Mouse (Mus musculus) limb, embryonic 13.5 days (tissue): ENCODE data around the gene Slc26a1. TPM values are rescaled to one million over a fixed set of nuclear protein-coding genes. Genes with fewer than 3 reads are reported as not detected.
"Not testable (repeated sequence)": the region's sequence is repeated elsewhere in the genome, so short reads cannot be mapped to it uniquely, and the experiment has no call there.

Source experiments
- ATAC-seq: fragments of 200-750 bp; cut with Nextera tagmentation; 2 replicates; pipeline ENCODE4 v1.8.0; 2017; ENCODE audit warnings: low read depth, moderate number of reproducible peaks, moderate TSS enrichment; ENCODE audit not compliant: low FRiP score
- H3K27ac ChIP-seq: fragments of 300-500 bp; sonication (generic); 2 replicates; pipeline ENCODE4 v1.5.1; 2015; ENCODE audit warnings: inconsistent platforms, mild to moderate bottlenecking, moderate library complexity
- H3K27me3 ChIP-seq: fragments of 300-500 bp; sonication (generic); 2 replicates; pipeline ENCODE4 v1.6.1; 2015; ENCODE audit warnings: mild to moderate bottlenecking, inconsistent platforms
- H3K36me3 ChIP-seq: fragments of 300-500 bp; sonication (generic); 2 replicates; pipeline ENCODE4 v1.6.1; 2015; ENCODE audit warnings: inconsistent platforms, mild to moderate bottlenecking, moderate library complexity
- H3K4me1 ChIP-seq: fragments of 300-500 bp; sonication (generic); 2 replicates; pipeline ENCODE4 v1.6.1; 2015; ENCODE audit warnings: inconsistent platforms
- H3K4me2 ChIP-seq: fragments of 300-500 bp; sonication (generic); replicated peaks from 2 replicates; pipeline ENCODE4 v1.6.1; 2015; ENCODE audit warnings: inconsistent platforms, mild to moderate bottlenecking, moderate library complexity
- H3K4me3 ChIP-seq: fragments of 300-500 bp; sonication (generic); 2 replicates; pipeline ENCODE4 v1.5.1; 2015; ENCODE audit warnings: moderate library complexity, mild to moderate bottlenecking, inconsistent platforms
- H3K9ac ChIP-seq: fragments of 300-500 bp; sonication (generic); 2 replicates; pipeline ENCODE4 v1.6.1; 2015; ENCODE audit warnings: mild to moderate bottlenecking, inconsistent platforms
- H3K9me3 ChIP-seq: fragments of 300-500 bp; sonication (generic); 2 replicates; pipeline ENCODE4 v1.6.1; 2016; ENCODE audit warnings: inconsistent platforms
- WGBS: fragments of 180-500 bp; shearing (Covaris S2); methylation state at CpG from one replicate; pipeline ENCODE4 v1.1.7; 2015; 5-methylcytosine and 5-hydroxymethylcytosine counted together
- polyA plus RNA-seq: library from polyadenylated mRNA; unstranded; fragments of >200 nt; fragmentation: Nextera tagmentation; extraction: Ambion mirVana; gene quantifications from 2 replicates; pipeline ENCODE4 v1.2.1, GENCODE M21; 2015

Slc26a1 gene
- polyA plus RNA-seq, 1 experiment from 2014 or later = 1.8 TPM

DNA sequence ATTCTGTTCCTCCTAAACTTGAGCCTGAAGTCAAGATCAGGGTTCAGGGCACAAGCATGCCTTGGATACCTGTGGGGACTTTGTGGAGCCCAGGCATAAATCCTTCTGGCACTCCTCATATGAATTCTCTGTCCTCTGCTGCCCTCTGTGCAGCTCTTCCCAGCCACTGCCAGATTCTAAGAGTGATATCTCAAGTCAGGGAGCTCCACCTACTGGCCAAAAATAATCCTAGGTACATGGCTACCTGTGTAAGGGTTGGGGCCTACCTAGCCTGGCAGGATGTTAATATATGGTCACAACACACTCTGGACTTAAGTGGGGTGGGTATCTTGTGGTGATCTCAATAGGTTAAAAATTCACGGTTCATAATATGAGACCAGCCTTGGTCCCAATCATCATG lies 23.5 kb downstream of the Slc26a1 start:
- Histone ChIP-seq H3K36me3 (peaks cover 92% of the 10 kb centered on the region), H3K4me2 (no peak overlapping the region), H3K4me1 (no peaks in the 10 kb centered on the region), H3K9ac (no peak overlapping the region), H3K4me3 (no peak overlapping the region), H3K9me3 (no peaks in the 10 kb centered on the region), H3K27ac (no peak overlapping the region), H3K27me3 (no peaks in the 10 kb centered on the region)
- 63% methylated on average over 1 of the region's 1 CpGs for WGBS
- peak; percentile 55; the same call in 1 of the 2 replicates for ATAC-seq

DNA sequence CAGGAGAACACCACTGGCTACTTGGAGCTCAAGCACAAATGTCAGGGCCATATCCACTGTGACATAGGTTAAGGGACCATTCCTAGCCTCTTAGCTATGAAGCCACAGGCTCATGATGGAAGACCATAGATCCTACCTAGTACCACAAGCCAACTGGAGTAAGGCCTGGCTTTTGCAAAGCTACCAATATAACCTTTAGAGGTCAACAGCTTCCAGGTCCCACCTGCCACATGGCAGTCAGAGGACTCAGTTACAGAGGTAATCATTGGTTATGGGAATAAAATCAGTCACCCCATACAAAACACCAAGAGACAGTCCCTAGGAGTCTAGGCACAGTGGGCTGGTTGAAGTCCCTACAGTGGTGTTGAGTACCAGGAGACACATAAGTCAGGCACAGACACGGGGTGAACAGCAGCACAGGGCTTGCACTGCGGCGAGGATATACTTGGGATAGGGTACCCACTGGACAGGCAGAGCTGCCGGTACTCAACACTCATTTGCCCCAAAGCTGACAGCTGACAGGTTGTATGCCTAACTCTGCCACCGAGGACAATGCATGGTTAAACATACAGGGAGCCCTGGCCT lies 24.1 kb downstream of the Slc26a1 start:
- 88% methylated on average over 5 of the region's 5 CpGs for WGBS

DNA sequence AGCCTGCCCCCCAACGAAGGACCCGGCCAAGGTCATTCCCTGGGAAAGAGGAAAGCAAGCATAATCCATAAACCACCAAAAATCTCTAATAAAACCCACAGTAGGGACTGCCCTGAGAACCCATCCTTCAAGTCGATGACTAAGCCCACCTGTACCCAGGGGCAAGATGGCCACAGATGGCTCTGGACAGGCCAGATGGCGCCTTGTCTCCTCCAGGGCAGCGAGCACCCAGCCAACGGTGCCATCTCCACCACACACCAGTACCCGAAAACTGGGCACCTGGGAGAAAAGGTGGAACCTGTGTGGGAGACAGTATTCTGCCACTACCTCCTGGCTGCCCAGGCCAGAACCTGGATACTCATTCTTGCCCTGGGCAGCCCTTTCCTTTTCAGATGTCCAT lies 25.0 kb downstream of the Slc26a1 start:
- H3K4me3 ChIP-seq = no peak overlapping the region
- H3K9me3 ChIP-seq = no peaks in the 10 kb centered on the region
- H3K9ac ChIP-seq = no peak overlapping the region
- H3K4me2 ChIP-seq = no peak overlapping the region
- H3K36me3 ChIP-seq = peaks cover 91% of the 10 kb centered on the region
- H3K27me3 ChIP-seq = no peaks in the 10 kb centered on the region
- ATAC-seq = no peak
- WGBS = 83% methylated on average over 7 of the region's 7 CpGs
- no peak overlapping the region for H3K27ac ChIP-seq
- H3K4me1 ChIP-seq = no peaks in the 10 kb centered on the region

More for the DNA sequence above, 24.1 kb downstream of the Slc26a1 start:
- Histone ChIP-seq H3K36me3 (peaks cover 92% of the 10 kb centered on the region), H3K9me3 (no peaks in the 10 kb centered on the region), H3K4me3 (no peak overlapping the region), H3K27me3 (no peaks in the 10 kb centered on the region), H3K4me2 (no peak overlapping the region), H3K27ac (no peak overlapping the region), H3K4me1 (no peaks in the 10 kb centered on the region), H3K9ac (no peak overlapping the region)
- no peak for ATAC-seq

DNA sequence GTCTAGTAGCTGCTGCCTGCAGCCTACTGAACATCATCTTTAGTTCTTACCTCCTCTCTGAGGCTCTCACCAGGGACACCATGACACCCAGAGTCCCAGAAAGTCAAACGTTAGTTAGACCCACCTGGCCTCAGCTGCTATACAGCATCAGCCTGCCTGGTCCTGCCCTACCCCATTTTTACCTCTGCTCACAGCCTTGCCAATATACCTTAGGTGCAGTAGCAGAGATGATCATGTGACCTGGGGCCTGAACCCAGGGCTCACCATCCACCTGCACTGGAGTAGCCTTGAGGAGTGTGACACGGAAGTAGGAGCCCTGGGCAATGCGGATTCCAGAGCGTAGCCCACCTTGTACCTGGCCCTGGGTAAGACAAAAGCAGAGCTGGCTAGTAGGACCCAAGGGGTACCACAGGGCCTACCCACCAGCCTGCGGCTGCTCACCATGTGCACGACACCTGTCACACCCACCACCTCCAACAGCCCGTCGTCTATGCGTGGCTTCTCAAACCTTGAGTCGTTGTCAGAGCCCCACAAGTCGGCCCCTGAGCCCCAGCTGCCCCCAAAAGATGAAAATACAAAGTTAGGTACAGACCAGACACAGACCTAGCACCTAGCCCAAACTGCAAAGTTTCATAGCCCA lies 26.3 kb downstream of the Slc26a1 start:
- ATAC-seq = no peak
- no peaks in the 10 kb centered on the region for H3K4me1 ChIP-seq
- no peak overlapping the region for H3K4me2 ChIP-seq
- H3K4me3 ChIP-seq = no peak overlapping the region
- no peaks in the 10 kb centered on the region for H3K9me3 ChIP-seq
- H3K9ac ChIP-seq = no peak overlapping the region; the same call in 1 of the 2 replicates
- H3K27me3 ChIP-seq = no peaks in the 10 kb centered on the region
- no peak overlapping the region for H3K27ac ChIP-seq
- H3K36me3 ChIP-seq = peaks cover 88% of the 10 kb centered on the region
- 91% methylated on average over 11 of the region's 11 CpGs for WGBS

DNA sequence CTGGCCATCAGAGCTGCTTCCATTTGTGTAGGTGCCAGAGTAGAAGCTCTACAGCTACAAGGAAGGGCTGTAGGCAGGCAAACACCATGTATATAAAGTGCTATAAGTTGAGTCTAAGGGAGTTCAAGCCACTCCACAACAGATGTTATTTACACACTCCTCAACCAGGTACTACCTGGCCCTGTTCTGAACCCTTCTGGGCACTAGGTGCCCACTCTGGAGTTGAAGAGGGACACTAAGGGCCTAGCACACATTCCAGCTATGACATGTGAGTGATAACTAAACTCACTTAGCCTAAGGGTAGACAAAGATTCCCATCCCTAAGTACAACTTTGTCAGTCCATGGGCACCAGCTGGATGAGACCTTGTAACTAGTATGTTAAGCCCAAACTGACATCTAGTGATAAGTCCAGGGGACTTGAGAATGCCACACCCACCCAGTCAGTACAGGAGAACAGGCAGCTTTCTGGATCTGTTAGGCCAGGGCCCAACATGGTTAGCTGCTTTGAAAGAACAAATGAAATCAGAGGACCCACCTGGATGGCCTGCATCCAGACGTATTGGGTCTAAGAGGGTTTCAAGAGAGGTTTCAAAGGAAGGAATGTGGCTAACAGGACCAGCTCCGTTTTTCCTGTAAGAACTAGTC lies 27.4 kb downstream of the Slc26a1 start:
- Histone ChIP-seq H3K4me1 (no peaks in the 10 kb centered on the region), H3K27me3 (no peaks in the 10 kb centered on the region), H3K9me3 (no peaks in the 10 kb centered on the region), H3K4me2 (no peak overlapping the region), H3K27ac (no peak overlapping the region), H3K4me3 (no peak overlapping the region), H3K9ac (no peak overlapping the region), H3K36me3 (peaks cover 88% of the 10 kb centered on the region)
- ATAC-seq = no peak
- WGBS = 78% methylated on average over 2 of the region's 2 CpGs

DNA sequence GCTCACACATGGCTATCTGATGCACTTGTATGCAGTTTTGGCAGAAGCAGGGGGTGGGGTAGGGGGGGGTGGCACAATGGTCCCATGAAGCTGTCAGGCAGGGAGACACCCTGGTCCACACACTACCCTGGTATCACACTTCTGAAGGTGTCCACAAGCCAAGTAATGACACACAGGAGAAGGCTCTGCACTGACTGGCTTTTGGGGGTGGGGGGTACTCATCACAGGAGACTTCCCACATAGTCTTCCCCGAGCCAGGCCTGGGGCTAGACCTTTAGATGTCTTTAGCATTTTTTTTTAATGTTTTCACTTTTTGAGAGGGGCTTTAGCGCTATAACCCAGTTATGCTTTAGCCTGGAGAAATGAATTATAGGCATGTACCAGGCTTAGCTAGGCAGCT lies 28.1 kb downstream of the Slc26a1 start:
- ATAC-seq = no peak
- Histone ChIP-seq H3K4me2 (no peak overlapping the region), H3K4me1 (no peaks in the 10 kb centered on the region), H3K27ac (no peak overlapping the region), H3K36me3 (peaks cover 87% of the 10 kb centered on the region), H3K9ac (no peak overlapping the region), H3K9me3 (no peaks in the 10 kb centered on the region), H3K27me3 (no peaks in the 10 kb centered on the region), H3K4me3 (no peak overlapping the region)
- 88% methylated on average over 2 of the region's 2 CpGs for WGBS

DNA sequence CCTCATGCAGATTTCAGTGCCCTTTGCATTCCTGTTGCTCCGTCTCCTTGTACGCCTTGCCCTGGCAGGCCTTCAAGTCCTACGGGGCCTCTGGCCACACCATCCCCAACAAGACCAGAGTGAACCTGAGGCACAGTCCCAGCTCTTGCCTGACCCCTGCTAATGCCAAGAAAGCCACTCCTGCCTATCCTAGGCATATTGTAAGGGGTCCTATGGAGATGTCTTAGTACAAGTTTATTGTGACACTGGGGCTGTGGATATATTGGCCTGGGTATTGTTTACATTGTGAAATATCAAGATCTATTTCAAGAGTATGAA lies 29.1 kb downstream of the Slc26a1 start:
- no peaks in the 10 kb centered on the region for H3K27me3 ChIP-seq
- H3K27ac ChIP-seq = no peak overlapping the region
- no peak for ATAC-seq
- 90% methylated on average over 3 of the region's 3 CpGs for WGBS
- no peak overlapping the region for H3K9ac ChIP-seq
- no peaks in the 10 kb centered on the region for H3K9me3 ChIP-seq
- H3K4me1 ChIP-seq = no peaks in the 10 kb centered on the region
- peaks cover 87% of the 10 kb centered on the region for H3K36me3 ChIP-seq
- no peak overlapping the region for H3K4me3 ChIP-seq
- no peak overlapping the region for H3K4me2 ChIP-seq

DNA sequence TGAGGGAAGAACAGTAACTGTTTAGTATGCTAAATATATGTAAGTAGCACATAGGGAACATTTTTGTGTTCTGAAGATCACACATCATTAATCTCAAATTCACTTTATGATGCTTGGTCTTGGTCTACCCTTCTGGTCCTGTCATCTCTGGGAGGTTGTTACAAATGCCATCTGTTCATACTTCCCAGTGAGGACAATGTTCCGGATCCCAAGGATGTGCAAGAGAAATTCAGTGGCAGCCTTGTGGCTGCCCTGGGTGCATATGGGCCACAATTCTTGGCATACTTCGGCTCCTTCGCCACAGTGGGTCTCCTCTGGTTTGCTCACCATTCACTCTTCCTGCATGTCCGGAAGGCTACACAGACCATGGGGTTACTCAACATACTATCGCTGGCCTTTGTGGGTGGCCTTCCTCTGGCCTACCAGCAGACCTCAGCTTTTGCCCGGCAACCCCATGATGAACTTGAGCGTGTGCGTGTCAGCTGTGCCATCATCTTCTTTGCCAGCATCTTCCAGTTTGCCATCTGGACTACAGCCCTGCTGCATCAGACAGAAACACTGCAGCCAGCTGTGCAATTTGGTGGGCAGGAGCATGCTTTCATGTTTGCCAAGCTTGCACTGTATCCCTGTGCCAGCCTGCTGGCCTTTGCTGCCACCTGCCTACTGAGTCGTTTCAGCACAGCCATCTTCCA lies 29.6 kb downstream of the Slc26a1 start:
- Histone ChIP-seq H3K4me1 (no peaks in the 10 kb centered on the region), H3K27me3 (no peaks in the 10 kb centered on the region), H3K9me3 (no peaks in the 10 kb centered on the region), H3K4me2 (no peak overlapping the region), H3K4me3 (no peak overlapping the region), H3K27ac (no peak overlapping the region), H3K36me3 (peaks cover 82% of the 10 kb centered on the region), H3K9ac (no peak overlapping the region)
- ATAC-seq = no peak
- 92% methylated on average over 9 of the region's 9 CpGs for WGBS

DNA sequence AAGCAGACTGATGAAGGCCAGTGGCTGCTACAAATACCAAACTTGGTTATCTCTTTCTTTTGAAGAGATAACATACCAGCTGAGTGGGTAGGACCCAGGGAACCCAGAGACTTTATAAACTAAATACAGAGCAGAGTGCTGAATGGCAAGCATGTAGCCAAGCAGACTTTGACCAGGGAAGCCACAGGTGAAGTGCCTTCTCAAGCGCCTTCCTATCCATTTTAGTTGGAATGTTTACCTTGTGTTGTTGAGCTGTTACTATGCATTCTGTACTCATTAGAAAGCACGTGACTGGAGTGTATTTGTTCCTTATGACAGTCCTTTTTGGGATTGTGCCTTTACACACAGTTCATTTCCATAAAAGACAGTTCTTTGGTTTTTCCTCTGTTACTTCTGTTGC lies 31.7 kb downstream of the Slc26a1 start:
- WGBS = 79% methylated on average over 2 of the region's 2 CpGs
- Histone ChIP-seq H3K27ac (no peak overlapping the region), H3K4me3 (no peak overlapping the region), H3K4me1 (no peaks in the 10 kb centered on the region), H3K27me3 (no peaks in the 10 kb centered on the region), H3K9me3 (no peaks in the 10 kb centered on the region), H3K4me2 (no peak overlapping the region), H3K36me3 (peaks cover 72% of the 10 kb centered on the region), H3K9ac (no peak overlapping the region)
- no peak for ATAC-seq

DNA sequence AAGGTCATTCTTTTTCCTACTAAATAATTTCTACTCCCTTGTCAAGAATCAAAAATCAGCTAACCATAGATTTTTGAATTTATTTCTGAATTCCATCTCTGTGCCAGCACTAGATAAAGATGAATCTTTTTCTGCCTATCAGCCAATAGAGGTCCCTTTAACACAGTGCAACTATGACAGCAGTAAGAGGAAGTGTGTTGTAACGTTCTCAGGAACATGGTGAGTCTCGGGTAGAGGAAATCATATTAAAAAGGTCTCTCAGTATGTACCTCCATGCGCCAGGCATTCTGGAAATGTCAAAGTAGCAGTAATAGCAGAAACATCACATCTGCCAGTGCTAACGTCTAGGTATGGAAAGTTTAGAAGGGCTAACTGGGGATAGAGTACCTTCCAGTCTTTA lies 39.2 kb downstream of the Slc26a1 start:
- no peak overlapping the region for H3K4me2 ChIP-seq
- H3K27me3 ChIP-seq = no peaks in the 10 kb centered on the region
- H3K36me3 ChIP-seq = peaks cover 17% of the 10 kb centered on the region
- no peaks in the 10 kb centered on the region for H3K9me3 ChIP-seq
- H3K9ac ChIP-seq = no peak overlapping the region
- H3K27ac ChIP-seq = no peak overlapping the region
- 74% methylated on average over 4 of the region's 4 CpGs for WGBS
- ATAC-seq = no peak
- no peaks in the 10 kb centered on the region for H3K4me1 ChIP-seq
- H3K4me3 ChIP-seq = no peak overlapping the region

DNA sequence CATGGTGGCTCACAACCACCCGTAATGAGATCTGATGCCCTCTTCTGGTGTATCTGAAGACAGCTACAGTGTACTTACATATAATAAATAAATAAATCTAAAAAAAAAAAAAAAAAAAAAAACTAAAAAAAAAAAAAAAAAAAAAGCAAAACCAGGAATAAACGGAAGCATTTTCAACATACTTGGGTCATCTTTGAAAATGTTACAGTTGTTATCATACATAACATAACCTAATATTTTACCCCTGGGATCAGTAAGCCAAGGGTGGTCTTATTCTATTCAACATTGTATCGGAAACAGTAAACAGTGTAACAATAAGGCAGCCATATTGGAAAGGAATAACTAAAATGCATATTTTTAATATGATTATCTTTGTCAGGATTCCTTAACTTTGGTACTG lies 41.3 kb downstream of the Slc26a1 start:
- not testable (repeated sequence) for ATAC-seq, H3K4me1 ChIP-seq, H3K36me3 ChIP-seq, H3K4me3 ChIP-seq, H3K9me3 ChIP-seq, H3K27ac ChIP-seq, H3K4me2 ChIP-seq, H3K9ac ChIP-seq, H3K27me3 ChIP-seq
- WGBS = 93% methylated on average over 2 of the region's 3 CpGs

DNA sequence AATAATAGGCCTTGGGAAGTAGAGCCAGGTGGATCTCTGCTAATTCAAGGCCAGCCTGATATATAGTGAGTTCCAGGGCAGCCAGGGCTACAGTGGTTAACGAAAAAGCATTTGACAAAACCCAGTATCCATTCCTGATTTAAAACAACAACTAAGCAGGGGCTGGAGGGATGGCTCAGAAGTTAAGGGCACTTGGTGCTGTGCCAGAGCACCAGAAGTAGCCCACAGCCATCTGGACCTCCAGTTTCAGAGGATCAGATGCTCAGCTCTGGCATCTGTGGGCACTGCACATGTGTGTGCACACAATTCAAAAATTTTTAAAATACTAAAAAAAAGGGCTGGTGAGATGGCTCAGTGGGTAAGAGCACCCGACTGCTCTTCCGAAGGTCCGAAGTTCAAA lies 41.7 kb downstream of the Slc26a1 start:
- Histone ChIP-seq H3K27me3 (no peaks in the 10 kb centered on the region), H3K36me3 (peaks cover 6% of the 10 kb centered on the region; the same call in 1 of the 2 replicates)
- WGBS = 90% methylated on average over 4 of the region's 4 CpGs

More for the DNA sequence above, 41.7 kb downstream of the Slc26a1 start:
- no peaks in the 10 kb centered on the region for H3K9me3 ChIP-seq
- H3K4me2 ChIP-seq = no peak overlapping the region
- no peak overlapping the region for H3K9ac ChIP-seq
- H3K4me1 ChIP-seq = peaks cover 10% of the 10 kb centered on the region
- no peak for ATAC-seq
- H3K27ac ChIP-seq = no peak overlapping the region
- H3K4me3 ChIP-seq = no peak overlapping the region
